Mouse (Mus musculus): Measurements from ENCODE around the gene Tpx2.

DNA sequence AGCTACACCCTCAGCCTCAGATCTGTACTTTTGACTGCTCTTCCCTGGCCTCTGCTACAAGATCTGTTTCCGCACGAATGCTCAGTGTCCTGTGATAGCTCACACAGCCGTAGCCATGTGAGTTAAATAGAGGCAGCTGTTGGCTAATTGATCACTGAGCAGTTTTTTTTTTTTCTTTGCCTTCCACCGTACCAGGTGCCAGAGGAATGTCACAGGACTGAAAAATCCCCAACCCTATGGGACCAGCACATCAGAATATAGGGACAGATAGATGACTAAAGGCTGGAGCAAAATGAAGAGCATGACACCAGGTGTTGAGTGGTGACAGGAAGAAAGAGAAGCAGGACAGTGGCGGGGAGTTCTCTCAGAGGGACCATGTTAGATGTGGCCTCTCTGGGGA, 68.3 kb downstream of the Tpx2 start:
- no peak for TF ChIP-seq POLR2A (IDR thresholded peaks at IDR 0.05; ENCODE audit: low read depth, low read length)
- TF ChIP-seq CTCF (conservative IDR thresholded peaks at IDR 0.05; ENCODE audit: insufficient read depth, insufficient read length, low read depth, low read length), result no peak

Data from kidney, adult 2 months (tissue).